Mouse (Mus musculus): Measurements from ENCODE around the gene Slfn3. TPM values are rescaled to one million over a fixed set of nuclear protein-coding genes. Genes with fewer than 3 reads are reported as not detected.

The Slfn3 gene
- total RNA-seq, 2 experiments from 2014 or later, result 0.66 to 0.96 TPM

- no peak for DNase-seq
- intact Hi-C loops (cut with DNase I; ENCODE audit: low total_unique reads), result no loop called here
These were observed 71.5 kb downstream of the Slfn3 start for GRCm38 (mm10) chr11:83262673-83263072.

GRCm38 (mm10) chr11:83263146-83263545 is 72.0 kb downstream of the Slfn3 start:
- DNase-seq, result no peak
- intact Hi-C loops (cut with DNase I; ENCODE audit: low total_unique reads), result no loop called here

Other genes with a start within 250 kb of the Slfn3 start
- 10 to 100 TPM; 31.0 to 32.7 TPM for gene Slfn5, start 240.0 kb upstream of the Slfn3 start, total RNA-seq (2021)
- 1 to 10 TPM in 1 of 2 experiments, under 1 TPM in 1; 0.89 to 1.9 TPM for gene Slfn9, start 199.5 kb upstream of the Slfn3 start, total RNA-seq (2021)
- under 1 TPM; 0.18 to 0.27 TPM for gene Slfn8, start 170.5 kb upstream of the Slfn3 start, total RNA-seq (2021)
- gene Slfn2, start 126.2 kb upstream of the Slfn3 start, total RNA-seq (2021), result 1 to 10 TPM in 1 of 2 experiments, under 1 TPM in 1; 0.84 to 1.1 TPM
- gene Slfn1, start 74.5 kb upstream of the Slfn3 start, total RNA-seq (2021), result not detected
- gene Slfn4, start 16.1 kb upstream of the Slfn3 start, total RNA-seq (2021), result under 1 TPM in 1 of 2 experiments, not detected in 1; 0.11 TPM
- gene Slfn14, start 95.4 kb downstream of the Slfn3 start, total RNA-seq (2021), result not detected
- 10 to 100 TPM; 34.3 to 35.7 TPM for gene Ap2b1, start 107.7 kb downstream of the Slfn3 start, total RNA-seq (2021)
- gene Pex12, start 111.3 kb downstream of the Slfn3 start, total RNA-seq (2021), result 10 to 100 TPM; 11.1 to 13.8 TPM
- gene Rasl10b, start 217.8 kb downstream of the Slfn3 start, total RNA-seq (2021), result under 1 TPM; 0.31 to 0.45 TPM
- gene Gas2l2, start 238.1 kb downstream of the Slfn3 start, total RNA-seq (2021), result not detected
- not detected for gene 1700020L24Rik, start 246.3 kb downstream of the Slfn3 start, total RNA-seq (2021)

Data from gastrocnemius, postnatal 14 days (tissue).